Mouse (Mus musculus) urinary bladder, postnatal 25 days (tissue): ENCODE data around the gene Ublcp1.

Experiments used
- DNase-seq: peaks from one replicate; pipeline ENCODE4 v3.0.0; 2022; ENCODE audit warnings: low spot score

Ublcp1 gene

GRCm38 (mm10) chr11:44470432-44471336, at the start of gene Ublcp1:
Ublcp1 (minus strand) TSS chr11:44470498.
- DNase-seq: peak; percentile 90

GRCm38 (mm10) chr11:44519096-44519949, 49.0 kb upstream of the Ublcp1 start:
- DNase-seq: peak; percentile 28

- DNase-seq: peak; percentile 78
These were observed 48.2 kb upstream of the Ublcp1 start, which contains the start of gene Rnf145 for GRCm38 (mm10) chr11:44518281-44519095. Rnf145 (plus strand) TSS chr11:44518964.

- DNase-seq: no peak
These were observed 47.4 kb upstream of the Ublcp1 start for GRCm38 (mm10) chr11:44517561-44518280.

GRCm38 (mm10) chr11:44516362-44516761, 46.1 kb upstream of the Ublcp1 start:
- no peak for DNase-seq

GRCm38 (mm10) chr11:44514666-44515065, 44.4 kb upstream of the Ublcp1 start:
- DNase-seq: no peak

GRCm38 (mm10) chr11:44513026-44513422, 42.7 kb upstream of the Ublcp1 start:
- DNase-seq: no peak

GRCm38 (mm10) chr11:44512044-44513025, 42.0 kb upstream of the Ublcp1 start:
- no peak for DNase-seq

- no peak for DNase-seq
These were observed 40.1 kb upstream of the Ublcp1 start for GRCm38 (mm10) chr11:44510371-44510770.

- no peak for DNase-seq
These were observed 39.6 kb upstream of the Ublcp1 start for GRCm38 (mm10) chr11:44509906-44510305.

- DNase-seq: no peak
These were observed 38.6 kb upstream of the Ublcp1 start for GRCm38 (mm10) chr11:44508876-44509275.

- no peak for DNase-seq
These were observed 34.5 kb upstream of the Ublcp1 start for GRCm38 (mm10) chr11:44504761-44505160.

GRCm38 (mm10) chr11:44504146-44504545, 33.8 kb upstream of the Ublcp1 start:
- no peak for DNase-seq

- DNase-seq: no peak
These were observed 32.6 kb upstream of the Ublcp1 start for GRCm38 (mm10) chr11:44502931-44503330.

GRCm38 (mm10) chr11:44501477-44501876, 31.2 kb upstream of the Ublcp1 start:
- DNase-seq: no peak

GRCm38 (mm10) chr11:44500966-44501365, 30.7 kb upstream of the Ublcp1 start:
- no peak for DNase-seq

- no peak for DNase-seq
These were observed 28.3 kb upstream of the Ublcp1 start for GRCm38 (mm10) chr11:44498412-44499272.

- DNase-seq: no peak
These were observed 25.9 kb upstream of the Ublcp1 start for GRCm38 (mm10) chr11:44496217-44496616.
